18 mouse cellular contexts compared by ENCODE assay signal in genomic region chr17:49503246-49503900, GRCm38 (mm10).
DNase-seq lines count a peak whose midpoint lies in the region; TF ChIP-seq lines count a peak whose summit lies in the region.
"Had no signal": no experiment of that assay in that cellular context is flagged by ENCODE, and none has a peak within 500 bp of the region (broad histone marks: within the 10 kb centered on the region; RNA-seq: fewer than 3 reads in every experiment).

No protein-coding gene starts in this region.

- H3K4me1 ChIP-seq in lung, adult 2 months (ENCODE audit: control insufficient read depth, insufficient read depth, low read length): no peaks in the 10 kb centered on the region
- H3K4me1 ChIP-seq: liver, embryonic 15.5 days; neural tube, embryonic 12.5 days had no signal

- no peak for TF ChIP-seq POLR2A in lung, adult 2 months (IDR thresholded peaks at IDR 0.05; ENCODE audit: borderline replicate concordance, extremely low read depth, low read depth, low read length)

- no peak overlapping the region for H3K4me3 ChIP-seq in left cerebral cortex, adult 2 months
- H3K4me3 ChIP-seq in lung, adult 2 months (replicated peaks; ENCODE audit: extremely low read depth, low read depth, low read length): no peak overlapping the region
- H3K4me3 ChIP-seq: limb, embryonic 10.5 days; liver, embryonic 15.5 days; neural tube, embryonic 12.5 days had no signal

- TF ChIP-seq CTCF in left cerebral cortex, adult 2 months (IDR thresholded peaks at IDR 0.05): peak; percentile 28
- no peak for TF ChIP-seq CTCF in lung, adult 2 months (IDR thresholded peaks at IDR 0.05; ENCODE audit: insufficient read depth, low read length)

- intact Hi-C loops in left cerebral cortex, adult 2 months (cut with DNase I): no loop called here
- intact Hi-C loops in left cerebral cortex, postnatal 36 days (cut with DNase I): no loop called here

- peak; percentile 95 for DNase-seq in heart, adult 11 months
- DNase-seq in heart, adult 8-10 months (ENCODE audit: low spot score): no peak
- DNase-seq in left cerebral cortex, adult 2 months (ENCODE audit: extremely low spot score in 1 of 2, low spot score in 2 of 2): no peak
- no peak for DNase-seq in left cerebral cortex, postnatal 36 days (ENCODE audit: low spot score in 2 of 2)
- DNase-seq in cerebellum, adult 9-10 months: peak; percentile 88
- peak; percentile 26 for DNase-seq in retina, embryonic 14.5 days (ENCODE audit: low spot score)
- DNase-seq in adrenal gland, adult 8-10 months: no peak
- no peak for DNase-seq in lung, adult 2 months
- DNase-seq: kidney, postnatal 4 days; liver; lung, postnatal 4 days; midbrain, embryonic 14.5 days; thymus, adult 2 months had no signal

- 67% methylated on average over 6 of the region's 6 CpGs for WGBS in lung, adult 2 months

- H3K27ac ChIP-seq in left cerebral cortex, adult 2 months: 0 out of 2 replicates have a peak overlapping the region, but pooled peaks have one; percentile 10
- H3K27ac ChIP-seq: hindbrain, postnatal 0 days; limb, embryonic 10.5 days; liver, embryonic 15.5 days; neural tube, embryonic 12.5 days; stomach, postnatal 0 days had no signal

Comparison
In these comparisons a context has a peak if more than half of its experiments do, and no peak if none do; other contexts are left out.
1. DNase-seq: peak in heart, adult 11 months (single experiment), cerebellum, adult 9-10 months (single experiment) and retina, embryonic 14.5 days (single experiment); none in heart, adult 8-10 months (single experiment), left cerebral cortex, adult 2 months (0 of 2), left cerebral cortex, postnatal 36 days (0 of 2), adrenal gland, adult 8-10 months (single experiment) and lung, adult 2 months (single experiment).